Mouse (Mus musculus) brain, adult 2 months (tissue): ENCODE measurements around the gene Tdpoz5.
"Not testable (repeated sequence)": the region's sequence is repeated elsewhere in the genome, so short reads cannot be mapped to it uniquely, and the experiment has no call there.

Experiments used
- DNase-seq: peaks from one replicate; pipeline ENCODE4 v3.0.0; 2011; ENCODE audit warnings: low read depth, low spot score

Tdpoz5 gene

GRCm38 (mm10) chr3:93961214-93961613 lies at the start of gene Tdpoz5:
Tdpoz5 (minus strand) TSS chr3:93961314.
- DNase-seq, result not testable (repeated sequence)

GRCm38 (mm10) chr3:93968938-93969337 lies 7.8 kb upstream of the Tdpoz5 start:
- not testable (repeated sequence) for DNase-seq

- not testable (repeated sequence) for DNase-seq
Observed at GRCm38 (mm10) chr3:93943443-93943842, 17.7 kb downstream of the Tdpoz5 start, which contains the start of gene Gm9117. Gm9117 (minus strand) TSS chr3:93943543.

- not testable (repeated sequence) for DNase-seq
Observed at GRCm38 (mm10) chr3:93938386-93938785, 22.7 kb downstream of the Tdpoz5 start.
